ENCODE assay signal across 9 mouse cellular contexts in the genomic region with DNA sequence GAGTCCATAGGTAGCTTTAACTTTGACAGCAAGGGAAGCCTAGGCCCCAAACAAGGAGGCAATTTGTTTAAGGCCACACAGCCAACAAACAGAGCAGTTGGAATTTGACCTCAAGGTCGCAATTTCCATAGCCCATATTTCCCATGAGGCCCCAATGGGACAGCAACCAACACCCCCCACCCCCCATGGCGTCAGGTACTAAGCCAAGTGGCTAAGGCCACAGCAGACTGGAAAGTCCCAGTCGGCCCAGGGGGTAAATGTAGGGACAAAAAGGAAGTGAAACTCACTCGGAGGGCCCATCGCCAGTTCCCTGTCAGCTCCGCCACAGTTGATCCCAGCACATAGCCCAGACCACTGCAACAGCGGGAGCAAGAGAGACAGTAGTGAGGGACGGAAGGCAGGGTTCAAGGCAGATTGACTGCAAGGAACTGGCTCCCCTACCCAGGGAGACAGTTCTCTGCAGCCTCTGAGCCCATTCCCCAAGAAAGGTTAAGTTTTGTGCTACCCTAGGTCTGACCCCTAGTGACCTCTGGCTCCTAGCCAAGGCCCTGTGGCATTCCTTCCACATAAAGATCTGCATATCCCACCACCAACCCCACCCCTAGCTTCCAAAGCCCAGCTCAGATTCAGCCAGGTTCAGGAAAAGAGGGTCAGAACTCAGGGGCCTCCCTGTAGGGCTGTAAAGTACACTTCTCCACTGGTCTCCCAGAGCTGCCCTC. TPM values are rescaled to one million over a fixed set of nuclear protein-coding genes. Genes with fewer than 3 reads are reported as not detected.
DNase-seq lines count a peak whose midpoint lies in the region; ATAC-seq and TF ChIP-seq lines count a peak whose summit lies in the region.
"Had no signal": no experiment of that assay in that cellular context is flagged by ENCODE, and none has a peak within 500 bp of the region (broad histone marks: within the 10 kb centered on the region; RNA-seq: fewer than 3 reads in every experiment).

No protein-coding gene starts in this region.

- 56% methylated on average over 8 of the region's 8 CpGs for WGBS in intestine, embryonic 15.5 days
- 73% methylated on average over 8 of the region's 8 CpGs for WGBS in midbrain, postnatal 0 days
- WGBS in hindbrain, embryonic 16.5 days: 65% methylated on average over 8 of the region's 8 CpGs

- H3K4me2 ChIP-seq in intestine, embryonic 15.5 days (replicated peaks): no peak overlapping the region
- H3K4me2 ChIP-seq in midbrain, postnatal 0 days (ENCODE audit: low read depth, low read length, poor library complexity, severe bottlenecking): no peak overlapping the region
- no peak overlapping the region for H3K4me2 ChIP-seq in hindbrain, embryonic 16.5 days (ENCODE audit: low read length)
- H3K4me2 ChIP-seq: neural tube, embryonic 12.5 days had no signal

- peak; percentile 38 for DNase-seq in layer of hippocampus, adult 11-12 months (ENCODE audit: low spot score)
- DNase-seq in layer of hippocampus, postnatal 36 days: no peak
- peak; percentile 41 for DNase-seq in adrenal gland, postnatal 25 days
- DNase-seq in midbrain, postnatal 0 days (ENCODE audit: low spot score): no peak
- no peak for DNase-seq in retina, embryonic 14.5 days (ENCODE audit: low spot score)

- ATAC-seq in intestine, embryonic 15.5 days: peak; percentile 50
- ATAC-seq in megakaryocyte progenitor cell, adult 5-6 weeks (replicated peaks; ENCODE audit: poor library complexity): peak; percentile 77
- ATAC-seq in midbrain, postnatal 0 days (ENCODE audit: low FRiP score): no peak
- ATAC-seq in hindbrain, embryonic 16.5 days: no peak

- H3K9ac ChIP-seq in intestine, embryonic 15.5 days: no peak overlapping the region
- no peak overlapping the region for H3K9ac ChIP-seq in midbrain, postnatal 0 days (replicated peaks; ENCODE audit: low read length, poor library complexity, severe bottlenecking)
- no peak overlapping the region for H3K9ac ChIP-seq in hindbrain, embryonic 16.5 days (ENCODE audit: low read depth, low read length)
- H3K9ac ChIP-seq: neural tube, embryonic 12.5 days had no signal

- H3K9me3 ChIP-seq in intestine, embryonic 15.5 days: no peaks in the 10 kb centered on the region
- no peaks in the 10 kb centered on the region for H3K9me3 ChIP-seq in midbrain, postnatal 0 days (ENCODE audit: low read length)
- no peaks in the 10 kb centered on the region for H3K9me3 ChIP-seq in hindbrain, embryonic 16.5 days (ENCODE audit: control insufficient read depth, low read length)
- H3K9me3 ChIP-seq: neural tube, embryonic 12.5 days had no signal

- no peaks in the 10 kb centered on the region for H3K27me3 ChIP-seq in intestine, embryonic 15.5 days (replicated peaks)
- H3K27me3 ChIP-seq in midbrain, postnatal 0 days (ENCODE audit: insufficient read depth, low read length): no peaks in the 10 kb centered on the region
- no peaks in the 10 kb centered on the region for H3K27me3 ChIP-seq in hindbrain, embryonic 16.5 days (replicated peaks; ENCODE audit: control insufficient read depth, insufficient read depth, low read length)
- H3K27me3 ChIP-seq: neural tube, embryonic 12.5 days had no signal

- TF ChIP-seq CTCF in midbrain, postnatal 0 days (IDR thresholded peaks at IDR 0.05): no peak

- H3K36me3 ChIP-seq in intestine, embryonic 15.5 days: no peaks in the 10 kb centered on the region
- H3K36me3 ChIP-seq in midbrain, postnatal 0 days (ENCODE audit: insufficient read depth, low read length): no peaks in the 10 kb centered on the region
- no peaks in the 10 kb centered on the region for H3K36me3 ChIP-seq in hindbrain, embryonic 16.5 days (ENCODE audit: control insufficient read depth, insufficient read depth, low read length)
- H3K36me3 ChIP-seq: neural tube, embryonic 12.5 days had no signal

- no peak overlapping the region for H3K4me3 ChIP-seq in intestine, embryonic 15.5 days (replicated peaks)
- no peak overlapping the region for H3K4me3 ChIP-seq in midbrain, postnatal 0 days (ENCODE audit: low read depth, low read length)
- H3K4me3 ChIP-seq in hindbrain, embryonic 16.5 days (ENCODE audit: low read length): no peak overlapping the region
- H3K4me3 ChIP-seq: neural tube, embryonic 12.5 days had no signal

- 0 out of 2 replicates have a peak, but pooled peaks cover 6% of the 10 kb centered on the region for H3K4me1 ChIP-seq in intestine, embryonic 15.5 days (replicated peaks)
- no peaks in the 10 kb centered on the region for H3K4me1 ChIP-seq in midbrain, postnatal 0 days (ENCODE audit: insufficient read depth, low read length)
- no peaks in the 10 kb centered on the region for H3K4me1 ChIP-seq in hindbrain, embryonic 16.5 days (ENCODE audit: control insufficient read depth, insufficient read depth, low read depth, low read length)
- H3K4me1 ChIP-seq: neural tube, embryonic 12.5 days had no signal

- H3K27ac ChIP-seq in intestine, embryonic 15.5 days: no peak overlapping the region
- H3K27ac ChIP-seq in midbrain, postnatal 0 days (ENCODE audit: low read depth, low read length): no peak overlapping the region
- H3K27ac ChIP-seq in hindbrain, embryonic 16.5 days (ENCODE audit: low read depth, low read length): no peak overlapping the region
- H3K27ac ChIP-seq: neural tube, embryonic 12.5 days had no signal

RNA-seq across cellular contexts. Expression of gene Spns3, which starts 12.1 kb away (rescaled TPM):
- total RNA-seq in layer of hippocampus, postnatal 36 days (2021): under 1 TPM; 0.25 to 0.30 TPM
- 0.24 TPM in 1 of 2 replicates, not detected in the other for total RNA-seq in adrenal gland, postnatal 25 days (2021)
- polyA plus RNA-seq in intestine, embryonic 15.5 days (2015; fragmentation: Nextera tagmentation; extraction: Ambion mirVana): 1.2 and 1.6 TPM in 2 replicates
- total RNA-seq in megakaryocyte progenitor cell, adult 5-6 weeks (2015): 19.4 and 20.5 TPM in 2 replicates
- 20.2 and 27.3 TPM in 2 replicates for total RNA-seq in megakaryocyte progenitor cell, adult 5-6 weeks (2017)
- total RNA-seq in midbrain, postnatal 0 days (2014; rRNA removed): 0.22 and 0.24 TPM in 2 replicates
- not detected in 2 replicates for polyA plus RNA-seq in midbrain, postnatal 0 days (2015; fragmentation: Nextera tagmentation; extraction: Ambion mirVana)
- 0.09 TPM in 1 of 2 replicates, not detected in the other for polyA plus RNA-seq in hindbrain, embryonic 16.5 days (2015; fragmentation: Nextera tagmentation; extraction: Ambion mirVana)
- polyA plus RNA-seq: neural tube, embryonic 12.5 days had no signal

RNA-seq across cellular contexts. Expression of gene Spns2, which starts 48.5 kb away (rescaled TPM):
- total RNA-seq in layer of hippocampus, postnatal 36 days (2021): 100 to 1,000 TPM in 1 of 2 experiments, 10 to 100 TPM in 1; 91.4 to 129 TPM
- 2.2 and 3.3 TPM in 2 replicates for total RNA-seq in adrenal gland, postnatal 25 days (2021)
- 5.3 and 5.6 TPM in 2 replicates for polyA plus RNA-seq in intestine, embryonic 15.5 days (2015; fragmentation: Nextera tagmentation; extraction: Ambion mirVana)
- total RNA-seq in megakaryocyte progenitor cell, adult 5-6 weeks (2015): 18.0 and 25.8 TPM in 2 replicates
- total RNA-seq in megakaryocyte progenitor cell, adult 5-6 weeks (2017): 8.8 and 13.0 TPM in 2 replicates
- 46.2 and 56.8 TPM in 2 replicates for total RNA-seq in midbrain, postnatal 0 days (2014; rRNA removed)
- 7.7 TPM in 2 replicates for polyA plus RNA-seq in midbrain, postnatal 0 days (2015; fragmentation: Nextera tagmentation; extraction: Ambion mirVana)
- polyA plus RNA-seq in hindbrain, embryonic 16.5 days (2015; fragmentation: Nextera tagmentation; extraction: Ambion mirVana): 6.0 and 8.2 TPM in 2 replicates

Comparison
In these comparisons a context has a peak if more than half of its experiments do, and no peak if none do; other contexts are left out.
1. DNase-seq: peak in layer of hippocampus, adult 11-12 months (single experiment) and adrenal gland, postnatal 25 days (single experiment); none in layer of hippocampus, postnatal 36 days (0 of 2), midbrain, postnatal 0 days (single experiment) and retina, embryonic 14.5 days (single experiment).
2. ATAC-seq: peak in intestine, embryonic 15.5 days (single experiment) and megakaryocyte progenitor cell, adult 5-6 weeks (single experiment); none in midbrain, postnatal 0 days (single experiment) and hindbrain, embryonic 16.5 days (single experiment).
3. RNA of gene Spns3, which starts 12.1 kb away (total RNA-seq): 19.4 to 27.3 TPM in megakaryocyte progenitor cell, adult 5-6 weeks; 0.25 to 0.30 TPM in layer of hippocampus, postnatal 36 days, 0.24 TPM in adrenal gland, postnatal 25 days and 0.22 to 0.24 TPM in midbrain, postnatal 0 days; every median in the first group is over 10 times any median in the second.